Mouse (Mus musculus) brain, embryonic 14.5 days (tissue): ENCODE results near the gene Tex264.

Experiments
- CTCF ChIP-seq: fragments of 200-500 bp; IDR thresholded peaks from 2 replicates; pipeline ENCODE4 v1.5.1; 2012; ENCODE audit warnings: inconsistent platforms, mild to moderate bottlenecking, moderate library complexity, borderline replicate concordance; ENCODE audit not compliant: insufficient read depth, insufficient read length; ENCODE audit errors: extremely low read depth
- POLR2A ChIP-seq: fragments of 200-500 bp; IDR thresholded peaks from 2 replicates; pipeline ENCODE4 v1.6.1; 2012; ENCODE audit warnings: mild to moderate bottlenecking, inconsistent platforms, borderline replicate concordance; ENCODE audit not compliant: poor library complexity, insufficient read depth, insufficient read length, severe bottlenecking; ENCODE audit errors: extremely low read depth

DNA sequence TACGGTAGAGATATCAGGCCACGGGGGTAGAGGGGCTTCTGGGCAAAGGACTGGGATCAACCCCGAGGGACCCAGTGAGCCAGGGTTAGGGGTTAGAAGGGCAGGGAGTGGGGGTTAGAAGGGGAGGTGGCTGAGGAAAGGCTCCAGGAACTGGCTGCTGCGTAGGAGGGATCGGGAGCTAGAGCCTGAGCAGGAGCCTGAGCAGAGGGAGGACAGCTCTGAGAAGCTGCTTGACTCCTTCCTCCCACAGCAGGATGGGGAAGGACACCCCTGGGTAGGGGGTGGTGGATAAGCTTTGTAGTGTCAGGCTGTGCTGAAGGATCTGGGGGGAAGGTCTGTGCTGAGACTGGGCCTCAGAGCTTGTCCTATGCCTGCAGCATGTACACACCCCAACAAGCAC is 28.9 kb downstream of the Tex264 start:
- TF ChIP-seq POLR2A, result no peak
- TF ChIP-seq CTCF, result no peak
